Mouse (Mus musculus): ENCODE measurements around the gene Gpr180.
A peak's percentile ranks its signal among the peaks of the same experiment; 100 is the strongest.
"Not testable (repeated sequence)": the region's sequence is repeated elsewhere in the genome, so short reads cannot be mapped to it uniquely, and the experiment has no call there.

The Gpr180 gene

DNA sequence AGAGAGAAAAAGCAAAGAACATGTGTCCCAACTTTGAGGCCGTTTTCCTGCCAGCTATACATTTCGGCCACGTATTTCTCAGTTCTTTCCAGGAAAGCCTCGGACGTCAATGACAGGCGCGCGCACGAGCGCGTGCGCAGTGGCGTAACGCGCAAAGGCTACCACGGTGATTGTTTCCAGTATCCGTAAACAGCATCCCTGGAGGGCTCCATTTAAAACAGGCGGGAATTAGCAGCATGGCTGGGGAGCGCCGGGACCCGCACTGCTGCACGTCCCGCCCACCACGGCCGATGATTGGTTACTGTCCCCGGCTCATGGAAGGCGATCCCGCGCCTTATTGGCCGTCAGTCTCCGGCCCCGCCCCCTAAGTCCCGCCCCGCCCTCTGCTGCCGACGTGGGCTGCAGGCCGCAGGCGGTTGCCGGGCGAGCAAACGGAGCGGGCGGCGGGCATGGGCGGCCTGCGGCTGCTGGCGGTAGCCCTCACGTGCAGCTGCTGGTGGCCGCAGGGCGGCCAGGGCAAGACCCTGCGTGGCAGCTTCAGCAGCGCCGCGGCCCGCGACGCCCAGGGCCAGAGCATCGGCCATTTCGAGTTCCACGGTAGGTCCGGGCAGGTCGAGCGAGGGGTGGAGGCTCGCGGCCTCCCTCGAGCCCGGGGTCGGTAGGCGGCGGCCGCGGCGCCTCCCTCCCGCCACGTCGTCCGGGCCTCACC lies at the start of gene Gpr180:
Gpr180 (plus strand) TSS at position 415 of the 709 bp plus-strand sequence.
- peak; percentile 99 for DNase-seq

DNA sequence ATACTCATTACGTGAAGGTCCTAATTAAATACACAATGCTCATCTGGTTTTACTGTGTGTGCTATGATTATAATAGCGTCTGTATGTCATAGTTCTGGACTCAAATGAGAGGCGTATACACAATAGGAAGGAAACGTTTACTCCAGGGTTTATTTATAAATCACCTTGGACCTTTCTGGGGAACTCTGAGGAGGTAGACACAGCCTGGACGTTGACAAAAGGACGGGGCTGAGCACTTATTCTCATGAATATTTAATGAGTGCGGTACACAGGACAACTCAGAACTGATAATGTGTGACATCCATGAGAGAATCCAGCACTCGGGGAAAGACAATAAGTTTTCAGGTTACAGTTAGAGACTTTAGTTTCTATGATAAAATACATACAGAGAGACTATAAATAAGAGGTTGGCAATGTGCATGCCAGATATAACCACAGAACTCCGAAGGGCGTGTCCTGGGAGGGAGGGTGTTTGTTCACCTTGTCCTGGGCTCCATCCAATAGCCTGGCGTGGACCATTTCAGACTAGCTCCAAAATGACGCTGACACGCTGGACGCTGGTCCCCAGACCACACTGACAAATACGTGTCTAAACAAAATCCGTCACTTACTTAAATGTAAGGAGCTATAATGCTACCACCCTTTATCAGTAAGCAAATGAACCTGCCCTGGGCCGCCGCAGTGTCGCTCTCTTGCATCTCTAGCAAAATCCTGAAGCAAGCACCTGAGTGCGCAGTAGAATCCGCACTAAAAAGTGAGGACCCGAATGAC lies 48.3 kb upstream of the Gpr180 start:
- DNase-seq = peak in 1 of 2 experiments; percentile 57

DNA sequence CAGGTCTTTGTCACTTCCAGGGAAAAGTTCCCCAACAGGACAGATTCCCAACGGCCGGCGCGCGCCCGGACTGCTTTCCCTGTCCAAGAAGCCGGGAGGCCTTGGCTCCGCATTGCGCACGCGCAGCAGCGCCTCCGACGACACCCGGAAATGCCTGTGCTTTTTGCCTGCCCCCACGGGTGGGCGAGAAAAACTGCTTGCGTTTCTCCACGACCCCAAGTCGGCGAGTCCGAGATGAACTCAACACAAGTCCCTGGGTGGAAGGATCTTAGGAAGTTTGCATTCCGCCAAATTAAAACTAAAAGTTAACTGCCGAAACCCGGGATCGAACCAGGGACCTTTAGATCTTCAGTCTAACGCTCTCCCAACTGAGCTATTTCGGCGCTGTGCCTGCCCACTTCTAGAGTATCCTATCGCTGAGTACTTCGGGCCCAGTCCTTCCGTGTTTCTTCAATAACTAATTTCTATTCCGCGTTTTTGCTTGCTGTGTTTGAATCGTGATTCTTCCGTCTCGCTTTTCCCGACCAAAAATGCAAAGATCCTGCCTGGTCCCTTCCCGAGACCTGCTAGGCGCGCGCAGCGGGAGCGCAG lies 47.6 kb upstream of the Gpr180 start:
- peak; percentile 94 to 96 for DNase-seq

DNA sequence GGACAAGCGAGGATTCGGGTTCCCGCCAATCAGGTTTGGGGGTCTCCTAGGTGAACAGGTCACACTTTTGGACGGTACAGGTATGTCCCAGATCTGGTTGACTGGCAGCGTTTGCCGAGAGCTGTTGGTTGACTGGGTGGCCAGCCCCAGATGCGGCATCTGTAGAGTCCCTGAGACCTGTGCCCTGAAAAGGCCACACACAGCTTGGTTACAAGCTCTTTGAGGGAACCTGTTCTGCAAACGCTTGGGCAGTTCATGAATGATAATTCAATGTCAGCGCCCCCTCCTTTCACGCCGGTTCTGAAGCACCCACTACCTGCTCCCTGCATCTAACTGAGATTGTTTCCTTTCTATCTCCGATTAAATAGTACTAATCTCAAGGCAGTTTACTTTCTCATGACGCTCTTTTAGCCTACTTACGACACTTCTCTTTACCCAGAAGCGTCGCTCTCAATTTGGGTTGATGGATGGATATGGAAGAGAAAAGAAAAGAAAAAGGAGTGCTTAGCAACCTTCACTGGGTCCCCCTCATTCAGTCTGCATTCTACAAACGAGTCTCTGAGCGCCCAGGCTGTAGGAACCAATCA lies 47.1 kb upstream of the Gpr180 start:
- no peak for DNase-seq

DNA sequence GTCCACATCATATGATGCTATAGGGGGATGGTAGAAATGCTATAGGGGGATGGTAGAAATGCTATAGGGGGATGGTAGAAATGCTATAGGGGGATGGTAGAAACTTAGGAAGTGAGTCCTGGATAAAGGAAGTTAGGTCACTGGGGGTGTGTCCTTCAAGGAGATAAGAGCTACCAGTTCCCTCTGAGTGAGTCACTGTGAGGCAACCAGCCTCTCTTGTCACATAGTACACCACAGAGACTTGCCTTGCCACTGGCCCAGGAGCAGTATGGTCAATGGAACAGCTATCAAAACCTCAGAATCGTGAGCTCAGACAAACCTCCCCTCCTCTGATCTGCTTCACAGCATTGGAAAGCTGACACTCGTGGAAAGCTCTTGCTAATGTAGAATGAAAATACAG lies 38.7 kb upstream of the Gpr180 start:
- no peak for DNase-seq

DNA sequence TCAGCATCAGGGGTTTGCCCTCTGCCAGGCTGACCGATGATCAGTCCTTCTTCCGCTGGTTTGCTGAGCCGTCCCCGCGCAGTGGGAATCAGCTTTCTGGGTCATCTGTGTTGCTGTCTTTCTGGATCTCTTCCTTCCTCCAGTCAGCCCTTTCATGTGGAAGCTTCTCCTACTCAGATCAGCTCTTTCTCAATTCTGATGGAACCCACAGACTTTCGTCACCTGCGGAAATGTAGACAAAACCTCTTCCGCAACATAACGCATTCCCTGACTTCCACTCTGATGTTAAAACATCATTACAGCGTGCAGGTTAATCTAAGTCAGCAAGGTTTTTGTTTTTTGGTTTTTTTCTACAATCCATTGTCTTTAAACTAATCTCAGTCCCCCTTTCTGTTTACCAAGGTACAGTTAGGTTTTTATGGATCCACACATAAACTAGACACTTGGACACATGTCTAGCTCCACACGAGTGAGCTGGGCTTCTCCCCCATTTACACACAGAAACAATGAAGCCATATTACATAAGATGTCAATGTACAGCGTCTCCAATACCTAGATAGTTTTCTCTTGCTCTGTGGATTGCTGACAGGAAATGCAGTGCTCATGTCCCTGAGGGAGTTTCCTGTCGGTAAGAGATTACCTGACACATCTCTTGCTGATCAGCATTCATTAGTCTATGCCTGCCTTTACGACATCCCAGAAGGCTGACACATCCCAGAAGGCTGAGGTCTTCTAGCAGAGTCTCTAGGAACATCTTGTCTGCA lies 35.5 kb upstream of the Gpr180 start:
- no peak for DNase-seq

DNA sequence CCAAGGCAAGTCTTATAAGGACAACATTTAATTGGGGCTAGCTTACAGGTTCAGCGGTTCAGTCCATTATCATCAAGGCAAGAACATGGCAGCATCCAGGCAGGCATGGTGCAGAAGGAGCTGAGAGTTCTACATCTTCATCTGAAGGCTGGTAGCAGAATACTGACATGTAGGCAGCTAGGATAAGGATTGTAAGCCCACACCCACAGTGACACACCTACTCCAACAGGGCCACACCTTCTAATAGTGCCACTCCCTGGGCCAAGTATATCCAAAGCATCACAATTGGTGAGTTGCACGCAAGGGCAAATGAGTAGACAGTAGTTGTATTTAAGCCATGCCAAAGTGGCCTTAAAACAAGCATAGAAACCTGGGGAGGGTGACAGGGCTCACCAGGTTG lies 29.5 kb upstream of the Gpr180 start:
- not testable (repeated sequence) for DNase-seq

DNA sequence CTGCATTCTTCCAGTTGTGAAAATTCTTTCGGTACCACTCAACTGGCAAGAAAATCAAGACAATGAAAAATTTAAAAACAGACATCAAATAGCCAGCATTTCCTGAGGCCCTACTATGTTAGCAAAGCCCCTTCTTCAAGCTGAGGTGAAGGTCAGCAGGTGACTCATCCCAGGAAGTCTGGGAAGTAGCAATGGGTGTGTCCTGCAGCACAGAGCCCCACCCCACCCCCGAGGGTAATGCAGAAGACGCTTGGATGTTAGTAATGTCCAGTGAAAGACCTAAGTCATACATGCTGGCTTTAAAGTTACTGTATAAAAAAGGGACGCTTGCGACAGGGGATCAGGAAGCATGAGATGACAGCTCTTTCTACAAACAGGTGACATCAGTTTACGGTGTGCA lies 23.8 kb upstream of the Gpr180 start:
- DNase-seq = no peak

DNA sequence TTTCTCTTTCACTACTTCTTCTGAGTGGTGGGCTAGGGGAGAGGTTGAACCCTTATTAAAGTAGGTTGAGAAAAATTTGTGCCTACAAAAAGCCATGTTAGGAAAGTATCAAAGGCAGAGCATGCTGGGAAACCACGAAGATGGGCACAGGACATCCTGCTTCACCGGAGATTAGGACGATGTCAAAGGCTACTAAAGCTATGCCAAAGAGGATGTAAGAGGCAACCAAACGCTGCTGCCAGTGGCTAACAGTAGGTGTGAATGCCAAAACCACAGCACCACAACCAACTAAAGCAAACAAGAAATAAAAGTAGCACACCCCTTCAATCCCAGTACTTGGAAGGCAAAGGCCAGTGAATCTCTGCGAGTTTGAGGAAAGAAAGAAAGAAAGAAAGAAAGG lies 12.8 kb upstream of the Gpr180 start:
- DNase-seq = no peak

DNA sequence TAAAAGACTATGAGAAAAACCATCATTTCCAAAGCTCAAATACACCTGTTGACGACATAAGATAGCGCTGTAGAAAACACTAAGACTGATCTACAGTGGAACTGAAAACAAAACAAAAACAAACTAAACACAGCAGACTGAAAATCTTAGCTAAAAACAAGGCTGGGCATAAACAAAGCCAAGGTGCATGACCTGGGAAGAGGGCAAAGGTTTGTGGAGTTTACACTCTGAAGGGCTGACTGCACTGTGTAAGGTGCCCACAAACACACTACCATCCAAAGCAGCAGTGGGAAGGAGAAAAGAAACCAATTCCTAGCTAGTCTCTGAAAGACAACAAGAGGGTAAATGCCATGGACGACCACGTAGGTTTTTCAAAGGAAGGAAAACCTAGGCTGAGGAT lies 12.2 kb upstream of the Gpr180 start:
- DNase-seq = no peak

DNA sequence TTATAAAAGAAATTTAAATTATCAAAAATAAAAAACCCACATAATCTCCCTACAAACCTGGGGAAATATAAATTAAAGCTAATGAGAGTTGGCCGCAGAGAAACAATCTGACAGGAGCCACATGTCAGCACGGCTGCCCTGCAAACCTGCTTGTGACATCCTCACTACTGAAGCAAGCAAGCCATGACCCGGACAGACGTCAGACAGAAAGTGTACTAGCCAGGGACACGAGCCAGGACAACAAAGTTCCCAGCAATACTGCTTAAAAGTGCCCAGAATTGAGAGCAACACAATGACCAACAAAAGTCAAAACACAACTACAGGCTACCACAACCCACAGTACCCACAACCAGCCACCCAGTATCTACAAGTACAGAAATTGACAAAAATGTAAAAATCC lies 10.7 kb upstream of the Gpr180 start:
- no peak for DNase-seq

DNA sequence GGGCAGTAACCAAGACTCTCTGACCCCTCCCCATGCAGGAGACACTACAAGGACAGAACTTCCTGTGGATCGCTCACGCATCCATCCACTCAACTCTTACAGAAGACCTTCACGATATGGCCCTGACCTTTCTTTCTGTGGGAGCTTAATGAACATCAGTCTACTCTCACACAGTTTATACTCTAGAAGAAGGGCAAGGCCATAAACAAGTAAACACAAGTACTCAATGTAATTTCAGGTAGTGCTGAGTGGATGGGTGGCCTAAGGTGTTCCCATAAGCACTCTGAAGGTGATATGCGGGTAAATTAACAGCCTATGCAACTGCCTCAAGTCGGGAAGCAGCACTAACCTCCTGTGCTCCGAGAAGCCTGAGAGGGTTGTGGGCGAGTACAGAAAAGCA lies 5.5 kb upstream of the Gpr180 start:
- DNase-seq = no peak

DNA sequence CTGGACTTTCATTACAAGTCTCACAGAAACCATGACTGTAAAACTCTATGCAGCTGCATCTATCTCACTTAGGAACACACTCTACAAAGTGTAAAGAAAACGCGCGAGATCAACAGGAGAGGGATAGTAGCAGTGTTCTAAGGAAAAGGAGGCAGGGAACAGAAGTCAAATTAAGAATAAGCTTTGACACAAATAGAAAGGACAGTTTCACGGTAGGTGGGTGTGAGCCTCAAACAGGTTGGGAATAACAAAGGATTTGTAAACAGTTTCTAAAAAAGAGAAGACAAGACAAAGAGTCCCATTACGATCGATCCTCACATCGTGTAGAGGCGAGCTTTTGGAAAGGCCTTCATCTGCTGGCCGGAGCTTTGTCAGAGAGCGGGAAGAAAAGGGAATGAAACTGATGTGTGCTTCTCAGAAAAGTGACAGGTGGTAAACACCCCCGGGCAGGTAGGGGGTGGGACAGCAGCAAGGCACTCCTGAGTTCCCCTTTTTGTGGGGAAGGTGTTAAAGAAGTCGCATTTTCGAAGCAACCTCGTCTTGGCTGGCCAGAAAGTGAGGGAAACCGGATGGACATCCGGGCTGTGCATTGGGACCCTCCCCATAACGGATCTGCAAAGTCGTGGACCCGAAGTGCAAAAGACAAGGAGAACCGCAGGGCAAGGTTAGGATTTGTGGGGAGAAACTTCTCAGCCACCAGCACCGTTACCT lies 4.9 kb upstream of the Gpr180 start:
- no peak for DNase-seq

DNA sequence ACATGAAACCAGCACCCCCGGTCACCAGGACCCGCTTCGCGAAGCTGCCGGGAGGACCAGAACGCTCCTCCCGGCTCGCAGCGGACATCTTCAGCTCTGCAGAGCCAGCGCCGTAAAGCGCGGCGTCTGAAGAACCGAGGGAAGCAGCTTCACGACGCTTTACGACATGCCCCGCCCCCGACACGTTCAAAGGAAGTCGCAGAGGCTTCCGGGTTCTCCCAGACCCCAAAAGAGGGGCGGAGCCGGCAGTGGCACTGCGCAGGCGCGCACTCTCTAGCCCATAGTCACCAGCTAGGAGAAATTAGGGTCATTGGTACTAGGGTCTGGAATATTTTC lies 4.3 kb upstream of the Gpr180 start, which contains the start of gene Tgds:
Tgds (minus strand) TSS at position 114 of the 336 bp plus-strand sequence.
- peak; percentile 99 for DNase-seq

DNA sequence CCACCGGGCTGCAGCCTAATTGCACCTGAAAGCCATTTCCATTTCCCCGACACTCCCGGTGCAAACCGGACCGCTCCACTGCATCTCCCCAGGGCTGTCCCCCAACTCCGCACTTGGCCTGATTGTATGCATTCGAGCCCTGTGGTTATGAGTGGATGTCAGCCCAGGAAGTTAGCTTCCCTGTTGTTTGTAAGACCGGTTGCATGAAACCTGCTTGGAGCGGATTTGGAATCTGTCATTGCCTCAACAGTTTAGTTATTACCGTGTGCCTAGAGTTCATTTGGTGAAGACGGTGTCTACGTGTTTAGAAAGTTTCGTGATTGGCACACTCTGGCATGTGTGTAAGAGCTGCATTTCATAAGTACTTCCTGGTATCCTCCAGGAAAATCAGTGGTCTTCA lies 529 bp downstream of the Gpr180 start:
- DNase-seq = no peak

DNA sequence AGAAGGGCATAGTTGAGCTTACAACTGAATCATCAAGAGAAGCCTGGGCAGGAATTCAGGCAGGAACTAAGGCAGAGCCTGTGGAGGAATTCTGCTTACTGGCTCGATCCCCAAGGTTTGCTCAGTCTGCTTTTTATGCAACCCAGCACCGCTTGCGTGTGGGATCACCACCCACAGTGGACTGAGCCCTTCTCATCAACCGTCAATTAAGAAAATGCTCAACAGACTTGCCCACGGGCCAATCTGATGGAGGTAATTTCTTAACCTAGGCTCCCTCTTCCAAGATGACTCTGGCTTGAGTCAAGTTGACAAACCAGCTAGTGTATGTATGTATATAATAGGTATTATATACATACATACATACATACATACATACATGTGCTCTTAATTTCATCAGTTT lies 5.3 kb downstream of the Gpr180 start:
- no peak for DNase-seq

DNA sequence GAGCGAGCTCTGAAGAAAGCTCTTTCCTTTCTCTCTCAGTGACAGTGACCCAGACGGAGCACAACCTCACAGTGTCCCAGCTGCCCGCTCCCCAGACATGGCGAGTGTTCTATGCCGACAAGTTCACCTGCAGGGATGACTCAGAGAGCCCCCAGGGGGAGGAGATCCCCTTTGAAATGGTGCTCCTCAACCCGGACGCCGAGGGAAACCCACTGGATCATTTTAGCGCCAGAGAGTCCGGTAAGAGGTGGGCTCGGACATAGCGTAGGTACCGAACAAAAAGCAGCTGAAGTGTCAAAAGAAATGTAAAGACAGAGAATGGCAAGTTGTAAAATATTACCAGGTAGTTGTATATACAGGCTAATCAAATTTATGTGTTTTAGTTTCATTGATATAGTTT lies 11.1 kb downstream of the Gpr180 start:
- DNase-seq = no peak

DNA sequence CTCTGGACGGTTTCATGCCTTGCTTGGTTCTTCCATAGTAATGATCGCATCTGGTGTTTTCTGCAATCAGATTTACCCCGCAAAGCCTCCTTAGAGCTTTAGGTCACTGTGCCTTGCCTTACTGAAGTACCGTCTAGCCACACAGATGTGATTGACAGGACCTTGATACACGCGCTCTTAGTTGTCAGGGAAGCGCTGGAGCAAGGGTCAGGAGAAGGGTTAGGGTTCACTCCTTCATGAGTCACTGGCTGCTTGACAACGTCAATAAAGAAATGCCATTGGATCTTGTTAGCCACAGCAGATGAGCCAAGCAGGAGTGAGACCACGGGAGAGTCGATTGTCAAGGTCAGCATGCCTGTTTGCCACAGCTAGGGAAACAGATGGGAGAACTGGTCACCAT lies 11.6 kb downstream of the Gpr180 start:
- DNase-seq = no peak

DNA sequence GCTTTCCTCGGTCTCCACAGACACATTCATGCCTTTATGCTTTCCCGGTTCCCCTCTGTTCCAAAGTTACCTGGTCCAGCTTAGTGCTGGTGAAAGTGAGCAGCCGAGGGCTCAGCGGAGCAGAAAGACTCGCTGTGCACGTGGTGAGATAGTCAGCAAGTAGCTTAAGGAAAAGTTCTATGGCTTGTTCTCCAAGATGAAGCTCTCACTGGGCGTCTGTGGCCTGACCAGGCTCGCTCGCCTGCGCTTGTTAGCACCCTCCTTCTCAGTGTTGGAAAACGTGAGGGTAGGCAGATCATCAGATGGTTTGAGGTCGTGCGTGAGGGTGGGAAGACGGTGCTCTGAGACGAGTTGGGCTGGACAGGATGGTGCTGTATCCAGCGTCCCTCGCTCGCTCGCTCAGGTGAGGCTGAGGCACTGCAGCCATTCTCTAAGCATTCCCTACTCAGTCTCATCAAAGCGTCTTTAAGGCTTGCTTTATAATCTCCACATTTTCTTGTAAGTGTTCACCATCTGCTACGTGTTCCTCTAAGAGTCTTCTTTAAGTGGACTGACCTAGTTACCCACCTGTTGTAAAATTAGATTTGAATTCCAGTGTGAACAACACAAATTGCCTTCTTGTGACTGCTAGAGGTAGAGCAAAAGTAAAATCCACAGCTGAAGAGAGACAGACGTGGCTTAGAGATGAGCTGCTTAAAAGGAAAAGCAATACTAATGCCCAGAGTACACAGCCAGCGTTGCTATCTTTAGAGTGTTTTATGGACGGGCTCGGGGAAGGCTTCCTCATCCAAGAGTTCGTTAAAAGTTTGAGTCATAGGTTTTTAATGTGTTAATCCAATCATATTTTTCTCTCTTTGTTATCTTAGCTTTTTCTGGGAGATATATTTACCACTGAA lies 13.9 kb downstream of the Gpr180 start:
- DNase-seq = no peak

DNA sequence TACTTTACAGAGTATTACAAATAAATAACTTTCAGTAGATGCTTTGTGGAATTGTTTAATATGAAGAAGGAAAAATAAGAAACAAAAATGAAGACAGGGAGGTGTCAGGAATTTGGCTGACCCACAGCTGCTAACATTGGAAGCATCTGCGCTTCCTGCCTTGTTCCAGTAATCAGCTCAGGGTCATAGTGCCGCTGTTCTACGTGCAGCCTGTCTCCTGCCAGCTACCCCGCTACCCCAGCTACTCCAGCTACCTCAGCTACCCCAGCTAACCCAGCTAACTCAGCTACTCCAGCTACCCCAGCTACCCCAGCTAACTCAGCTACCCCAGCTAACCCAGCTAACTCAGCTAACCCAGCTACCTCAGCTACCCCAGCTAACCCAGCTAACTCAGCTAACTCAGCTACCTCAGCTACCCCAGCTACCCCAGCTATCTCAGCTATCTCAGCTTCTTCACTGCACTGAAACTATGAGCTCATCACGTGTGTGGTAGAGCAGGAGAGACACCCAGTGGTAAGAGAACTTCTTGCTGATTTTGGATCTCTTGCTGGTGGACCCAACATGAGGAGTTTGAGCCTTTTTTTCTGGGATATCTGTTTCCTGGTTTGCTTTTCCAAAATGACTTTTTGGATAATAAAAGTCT lies 14.8 kb downstream of the Gpr180 start:
- peak in 1 of 2 experiments; percentile 26 for DNase-seq

DNA sequence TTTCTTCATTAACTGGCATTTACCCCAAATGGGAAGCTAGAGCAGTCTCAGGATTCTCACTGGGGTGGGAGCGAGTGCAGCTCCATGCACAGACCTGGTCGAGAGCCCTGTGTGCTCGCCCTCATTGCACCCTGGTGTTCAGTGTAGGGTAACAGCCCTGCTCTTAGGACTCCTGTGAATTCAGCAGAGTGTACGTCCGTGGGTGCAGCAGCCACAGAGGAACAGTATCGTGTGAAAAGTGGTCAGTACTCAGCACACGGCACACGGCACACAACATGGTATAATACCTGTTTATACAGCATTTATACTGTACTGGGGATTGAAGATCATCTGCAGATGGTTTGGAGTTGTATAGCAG lies 15.3 kb downstream of the Gpr180 start:
- DNase-seq = no peak

Measured in cerebellum, postnatal 14 days (tissue).